Mouse (Mus musculus) gastrocnemius, postnatal 25 days (tissue): ENCODE data around the gene Bcl2l10. TPM values are rescaled to one million over a fixed set of nuclear protein-coding genes. Genes with fewer than 3 reads are reported as not detected.
"Not testable (repeated sequence)": the region's sequence is repeated elsewhere in the genome, so short reads cannot be mapped to it uniquely, and the experiment has no call there.

Experiments used
- DNase-seq: peaks from one replicate; pipeline ENCODE4 v3.0.0; 2022
- total RNA-seq, 2 experiments: library from RNA; stranded (reverse); gene quantifications; 1 replicate in 1 of 2; 2 replicates in 1 of 2; pipeline ENCODE4 v1.2.3; 2021

Bcl2l10 gene
- total RNA-seq, 2 experiments from 2014 or later, result not detected

DNA sequence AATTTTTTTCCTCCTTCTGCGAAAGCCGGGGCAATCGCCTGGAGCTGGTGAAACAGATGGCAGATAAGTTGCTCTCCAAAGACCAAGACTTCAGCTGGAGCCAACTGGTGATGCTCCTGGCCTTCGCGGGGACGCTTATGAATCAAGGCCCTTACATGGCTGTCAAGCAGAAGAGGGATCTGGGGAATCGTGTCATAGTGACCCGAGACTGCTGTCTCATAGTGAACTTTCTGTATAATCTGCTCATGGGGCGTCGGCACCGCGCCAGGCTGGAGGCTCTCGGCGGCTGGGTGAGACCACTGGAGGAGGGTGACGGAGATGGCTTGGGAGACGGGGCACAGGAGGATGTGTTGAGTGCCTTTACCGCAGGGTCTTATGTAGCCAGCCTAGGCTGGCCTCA is 508 bp downstream of the Bcl2l10 start:
- DNase-seq, result no peak

DNA sequence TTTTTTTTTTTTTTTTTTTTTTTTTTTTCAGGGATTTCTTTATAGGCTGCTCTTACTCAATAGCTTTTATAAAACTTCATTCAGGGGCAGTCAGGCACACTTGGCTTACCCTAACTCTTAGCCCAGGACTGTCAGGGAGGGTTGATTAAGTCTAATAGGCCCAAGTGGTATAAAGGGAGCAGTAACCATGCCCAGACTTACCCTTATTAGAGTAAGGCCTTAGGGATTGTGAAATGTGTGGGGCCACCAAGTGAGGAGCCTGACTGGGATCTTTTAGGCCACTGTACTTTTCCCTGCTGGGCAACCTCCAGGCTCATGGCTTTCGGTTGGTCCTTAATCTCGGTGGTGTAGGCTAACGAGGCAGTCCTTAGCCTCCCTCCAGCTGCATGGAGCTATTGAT is 1.1 kb downstream of the Bcl2l10 start:
- no peak for DNase-seq

DNA sequence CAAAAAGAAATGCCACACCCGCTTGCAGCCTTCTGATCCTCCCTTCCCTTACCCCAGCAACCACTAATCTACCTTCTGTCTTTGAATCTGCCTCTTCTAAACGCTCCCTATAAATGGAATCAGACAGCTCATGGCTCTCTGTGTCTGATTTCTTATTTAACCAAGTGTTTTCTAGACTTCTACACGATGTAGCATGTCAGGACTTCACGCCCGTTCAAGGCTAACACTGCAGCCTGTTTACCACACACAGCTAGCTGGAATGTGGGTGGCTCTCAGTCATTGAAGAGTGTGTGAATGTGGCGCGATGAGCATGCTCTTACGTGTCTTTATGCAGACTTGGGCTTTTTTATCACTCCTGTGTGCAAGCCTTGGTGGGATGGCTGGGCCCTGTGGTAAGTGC is 5.5 kb downstream of the Bcl2l10 start:
- no peak for DNase-seq

DNA sequence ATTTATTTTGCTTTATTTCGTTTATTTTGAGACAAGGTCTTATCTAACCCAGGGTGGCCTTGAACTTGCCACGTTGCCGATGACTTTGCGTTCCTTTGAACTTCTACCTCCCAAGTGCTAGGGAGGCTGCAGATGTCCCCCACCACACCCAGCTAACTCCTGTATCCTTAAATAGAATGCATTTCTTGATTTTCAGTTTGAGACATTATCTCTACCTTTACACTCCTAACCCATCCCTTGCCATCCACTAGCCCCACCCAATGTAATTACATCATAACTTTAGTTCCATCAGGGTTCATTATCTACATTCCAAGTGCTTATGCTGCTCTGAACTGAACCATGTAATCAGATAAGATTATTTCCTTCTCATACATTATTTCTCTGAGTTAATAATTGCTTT is 8.2 kb downstream of the Bcl2l10 start:
- no peak for DNase-seq

DNA sequence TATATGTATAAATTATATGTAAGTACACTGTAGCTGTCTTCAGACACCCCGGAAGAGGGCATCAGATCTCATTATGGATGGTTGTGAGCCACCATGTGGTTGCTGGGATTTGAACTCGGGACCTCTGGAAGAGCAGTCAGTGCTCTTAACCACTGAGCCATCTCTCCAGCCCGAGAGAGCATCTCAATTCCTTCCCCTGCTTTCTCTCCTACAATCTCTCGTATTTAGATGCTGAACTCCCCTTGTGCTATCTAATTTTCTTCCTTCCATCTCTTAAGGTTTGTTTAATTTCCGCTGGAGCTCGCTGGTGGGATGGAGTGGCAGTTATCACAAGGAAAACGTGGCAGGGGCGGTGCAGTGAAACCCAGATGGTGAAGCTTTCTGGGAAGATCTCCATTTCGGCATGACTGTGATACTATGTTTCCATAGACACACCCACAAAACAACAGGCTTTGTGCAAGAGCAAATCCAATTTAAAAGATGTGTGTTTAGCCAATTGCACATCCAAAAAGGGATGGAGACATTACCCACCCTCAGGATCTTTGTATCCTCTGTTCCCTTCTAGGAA is 9.6 kb downstream of the Bcl2l10 start:
- DNase-seq, result no peak

DNA sequence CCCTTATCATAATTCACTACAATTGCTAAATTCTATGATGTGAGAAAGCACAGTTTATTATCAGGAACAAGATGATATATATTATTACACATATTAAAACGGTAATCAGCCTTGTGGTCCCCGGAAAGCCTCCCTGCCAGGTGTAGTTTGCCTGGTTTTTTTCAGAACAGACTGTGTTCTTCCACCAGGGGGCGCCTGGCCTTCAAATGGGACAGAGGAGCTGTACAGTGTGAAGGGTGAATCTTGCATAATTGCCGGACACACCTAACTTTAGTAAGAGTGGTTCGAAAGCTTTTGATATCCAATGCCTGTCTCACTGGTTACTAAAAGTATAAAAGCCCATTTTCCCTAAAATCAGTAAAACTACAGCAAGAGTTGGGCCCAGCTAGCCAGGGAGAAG is 14.1 kb downstream of the Bcl2l10 start:
- DNase-seq, result peak; percentile 42

DNA sequence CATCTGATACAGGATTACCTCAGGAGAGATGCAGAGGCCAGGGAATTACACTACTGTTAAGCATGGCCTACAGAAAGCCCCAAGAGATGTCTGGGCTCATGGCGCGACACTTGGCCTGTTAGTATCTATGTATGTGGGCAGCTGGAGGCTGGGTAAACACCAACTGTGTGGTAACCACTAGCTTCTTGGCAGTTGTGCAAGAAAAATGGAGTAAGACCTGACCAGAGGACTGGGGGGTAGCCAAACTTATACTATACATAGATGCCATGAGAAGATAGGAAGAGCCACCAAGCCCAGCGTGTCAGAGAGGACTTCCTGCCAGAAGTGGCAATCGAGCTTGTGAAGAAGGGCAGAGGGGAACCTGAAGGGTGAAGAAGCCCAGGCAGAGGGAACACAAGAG is 14.6 kb downstream of the Bcl2l10 start:
- no peak for DNase-seq

DNA sequence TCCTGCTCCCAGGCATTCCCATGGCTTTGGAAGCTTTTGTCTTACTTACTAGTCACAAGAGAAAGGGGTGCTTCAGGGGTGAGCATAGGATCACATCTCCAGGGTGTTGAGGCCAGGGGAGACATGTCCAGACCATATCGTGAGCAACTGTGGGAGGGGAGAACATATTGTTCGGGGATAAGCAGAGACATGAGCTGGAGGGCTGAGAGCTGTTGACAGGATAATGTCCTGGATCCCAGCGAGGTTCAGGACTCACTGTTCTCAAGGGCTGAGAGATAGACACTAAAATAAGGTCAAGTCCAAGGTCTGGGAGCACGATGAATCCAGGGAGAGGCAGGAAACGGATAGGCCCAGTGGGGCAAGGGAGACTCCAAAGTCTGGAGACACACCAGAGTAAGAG is 15.4 kb downstream of the Bcl2l10 start:
- DNase-seq, result no peak

DNA sequence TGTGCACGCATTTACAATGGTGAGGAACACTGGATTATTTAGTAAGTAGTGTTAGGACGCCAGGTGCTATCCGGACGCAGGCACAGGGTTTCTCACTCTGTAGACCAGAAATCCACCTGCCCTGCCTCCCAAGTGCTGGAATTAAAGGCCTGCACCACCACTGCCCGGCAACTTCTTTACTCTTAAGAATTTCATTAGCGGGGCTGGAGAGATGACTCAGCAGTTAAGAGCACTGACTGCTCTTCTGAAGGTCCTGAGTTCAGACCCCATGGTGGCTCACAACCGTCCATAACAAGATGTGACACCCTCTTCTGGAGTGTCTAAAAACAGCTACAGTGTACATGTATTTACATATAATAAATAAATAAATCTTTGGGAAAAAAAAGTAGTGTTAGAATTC is 16.1 kb downstream of the Bcl2l10 start:
- DNase-seq, result not testable (repeated sequence)

DNA sequence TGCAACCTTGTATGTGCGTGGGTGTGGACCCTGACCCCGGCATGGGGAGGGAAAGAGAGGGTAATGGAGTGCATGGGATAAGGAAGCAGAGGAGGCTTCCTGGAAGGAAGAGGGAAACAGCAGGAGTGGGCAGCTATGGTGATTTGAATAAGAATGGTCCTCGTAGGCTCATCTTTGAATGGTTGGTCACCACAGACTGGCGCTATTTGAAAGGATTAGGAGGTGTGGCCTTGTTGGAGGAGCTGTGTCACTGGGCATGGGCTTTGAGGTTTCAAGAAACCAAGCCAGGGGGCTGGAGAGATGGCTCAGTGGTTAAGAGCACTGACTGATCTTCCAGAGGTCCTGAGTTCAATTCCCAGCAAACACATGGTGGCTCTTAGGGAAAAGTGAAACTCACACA is 17.6 kb downstream of the Bcl2l10 start:
- no peak for DNase-seq

DNA sequence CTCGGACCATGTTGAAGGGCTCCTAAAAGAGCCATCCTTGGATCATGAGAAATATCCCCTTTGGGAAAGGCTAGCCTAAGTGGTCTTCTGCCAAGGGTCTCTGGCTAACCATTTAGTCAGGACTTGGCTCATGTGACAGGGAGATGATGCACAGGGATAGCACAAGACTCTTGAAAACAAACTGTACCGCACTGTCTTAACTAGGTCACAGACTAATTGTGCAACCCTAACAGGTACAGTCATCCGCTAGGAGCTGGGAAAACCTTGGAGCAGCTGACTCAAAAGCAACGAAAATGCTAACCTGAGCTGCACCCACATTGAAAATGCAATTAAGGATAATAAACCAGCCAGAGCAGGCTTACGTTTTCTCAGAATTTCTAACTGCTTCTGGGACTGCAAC is 18.6 kb downstream of the Bcl2l10 start:
- no peak for DNase-seq

DNA sequence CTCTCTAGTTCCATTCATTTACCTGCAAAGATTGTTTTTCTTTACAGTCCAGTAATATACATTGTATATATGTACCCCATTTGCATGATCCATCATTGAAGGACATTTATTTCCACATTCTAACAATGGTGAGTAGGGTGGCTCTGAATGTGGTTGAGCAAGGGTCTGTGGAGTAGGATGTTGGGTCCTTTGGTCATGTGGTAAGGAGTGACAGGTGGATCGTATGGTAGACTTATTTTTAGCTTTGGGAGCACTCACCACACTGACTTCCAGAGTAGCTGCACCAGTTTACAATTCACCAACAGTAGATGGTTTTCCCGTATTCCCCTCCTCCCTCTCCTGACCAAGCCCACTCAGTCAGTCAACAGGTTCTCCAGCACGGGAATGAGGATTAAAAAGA is 21.2 kb downstream of the Bcl2l10 start:
- DNase-seq, result no peak

DNA sequence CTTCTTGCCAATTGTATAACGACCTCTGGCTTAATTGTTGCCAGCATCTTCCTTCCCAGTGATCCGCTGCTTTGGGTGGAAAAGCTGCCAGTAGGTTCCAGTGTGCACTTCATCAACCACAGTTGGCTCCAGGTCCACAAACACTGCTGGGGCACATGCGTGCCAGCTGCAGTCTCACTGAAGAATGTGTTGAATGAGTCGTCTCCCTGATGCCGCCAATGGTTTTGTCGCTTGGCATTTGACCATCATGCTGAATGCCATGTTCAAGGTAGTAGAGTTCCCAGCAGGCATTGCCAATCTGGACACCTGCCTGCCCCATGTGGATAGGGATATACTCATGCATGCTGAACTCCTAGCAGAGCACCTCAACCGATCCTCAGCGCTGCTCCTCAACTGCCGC is 28.0 kb downstream of the Bcl2l10 start:
- no peak for DNase-seq

DNA sequence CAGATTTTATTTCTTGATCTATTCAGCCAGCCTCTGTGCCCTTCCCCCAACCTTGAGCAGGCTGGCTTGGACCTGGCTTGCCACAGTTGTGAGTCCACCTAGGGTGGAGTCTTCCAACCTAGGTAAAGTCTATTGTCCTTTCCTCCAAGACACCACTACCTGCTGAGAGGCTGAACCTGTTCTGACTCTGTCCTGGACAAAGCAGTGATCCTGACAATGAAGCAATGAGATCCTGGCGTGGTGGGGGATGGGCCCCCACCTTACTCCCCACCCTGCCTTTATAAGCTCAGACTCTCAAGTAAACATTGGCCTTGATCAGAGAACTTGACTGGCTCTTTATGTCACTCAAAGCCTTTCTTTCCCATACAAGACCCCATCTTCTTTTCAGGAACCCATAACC is 28.9 kb downstream of the Bcl2l10 start:
- DNase-seq, result no peak

DNA sequence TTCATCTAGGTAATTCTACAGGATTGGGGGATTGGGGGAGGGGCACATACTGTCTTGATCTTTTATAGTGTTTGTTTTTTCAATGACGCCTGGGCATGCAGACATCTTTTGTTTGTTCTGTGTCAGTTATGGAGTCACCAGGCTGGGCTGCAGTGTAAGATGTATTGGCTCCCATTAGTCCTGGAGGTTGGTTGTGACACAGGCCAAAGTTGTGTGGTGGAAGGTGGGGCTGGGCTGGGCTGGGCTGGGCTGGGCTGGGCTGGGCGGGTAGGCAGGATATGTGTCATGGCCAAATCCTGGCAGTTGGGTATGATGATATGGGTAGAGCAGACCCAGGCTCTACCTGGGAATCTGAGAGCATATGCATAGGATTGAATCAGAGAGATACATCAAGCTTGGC is 31.2 kb downstream of the Bcl2l10 start:
- no peak for DNase-seq

DNA sequence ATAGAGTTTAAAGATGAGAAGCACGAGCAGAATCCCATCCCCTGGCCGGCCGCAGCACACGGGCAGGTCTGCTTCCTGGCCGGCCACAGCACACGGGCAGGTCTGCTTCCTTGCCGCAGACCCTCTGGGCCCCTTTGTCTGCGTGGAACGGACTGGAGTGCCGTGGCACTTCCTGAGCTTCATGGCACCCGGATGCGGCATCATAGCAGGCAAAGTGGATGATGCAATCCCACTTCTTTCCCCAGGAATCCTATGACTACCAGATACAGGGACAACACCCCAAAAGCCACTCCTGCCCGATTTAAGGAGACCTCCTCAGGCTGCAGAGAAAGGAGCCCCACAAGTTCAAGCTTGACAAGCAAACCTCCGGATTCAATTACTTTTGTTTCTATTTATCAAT is 35.3 kb downstream of the Bcl2l10 start:
- DNase-seq, result no peak

DNA sequence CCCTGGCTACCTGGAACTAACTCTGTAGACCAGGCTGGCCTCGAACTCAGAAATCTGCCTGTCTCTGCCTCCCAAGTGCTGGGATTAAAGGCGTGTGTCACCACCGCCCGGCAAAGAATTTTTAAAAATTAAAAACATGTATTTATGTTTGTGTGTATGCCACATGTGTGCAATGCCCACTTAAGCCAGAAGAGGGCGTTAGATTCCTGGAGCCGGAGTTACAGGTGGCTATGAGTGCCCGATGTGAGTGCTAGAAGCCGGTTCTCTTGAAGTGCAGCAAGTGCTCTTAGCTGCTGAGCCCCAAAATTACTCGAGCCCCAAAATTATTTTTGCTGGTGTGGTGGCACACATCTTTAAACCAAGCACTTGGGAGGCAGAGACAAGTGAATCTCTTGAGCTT is 36.2 kb downstream of the Bcl2l10 start:
- no peak for DNase-seq

DNA sequence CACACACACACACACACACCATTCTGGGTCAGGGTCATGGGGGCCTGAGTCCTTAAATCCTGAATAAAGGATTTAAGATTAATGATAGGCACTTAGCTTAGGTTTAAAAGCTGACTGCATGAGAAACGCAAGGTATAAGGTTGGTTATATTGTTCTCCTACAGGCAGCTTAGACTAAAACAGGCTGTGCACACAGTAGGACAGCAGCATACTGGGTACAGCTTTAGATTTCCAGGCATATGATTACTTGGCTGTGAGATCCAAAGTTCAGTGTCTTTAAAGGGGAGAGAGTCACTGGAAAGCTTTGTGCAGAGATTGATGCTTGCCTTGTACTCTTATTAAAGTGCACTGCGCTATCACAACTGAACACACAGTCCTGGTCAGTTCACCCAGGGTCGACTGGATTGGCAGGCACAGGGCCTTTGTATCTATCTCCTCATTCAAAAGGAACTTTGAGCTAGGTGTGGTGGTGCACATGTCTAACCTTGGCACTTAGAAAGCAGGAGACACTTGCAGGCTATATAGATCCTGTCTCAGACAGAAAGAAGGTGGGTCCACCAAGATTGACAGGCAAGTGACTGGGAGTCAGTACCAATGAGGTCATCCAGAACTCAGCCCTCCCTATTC is 36.9 kb downstream of the Bcl2l10 start:
- DNase-seq, result no peak

DNA sequence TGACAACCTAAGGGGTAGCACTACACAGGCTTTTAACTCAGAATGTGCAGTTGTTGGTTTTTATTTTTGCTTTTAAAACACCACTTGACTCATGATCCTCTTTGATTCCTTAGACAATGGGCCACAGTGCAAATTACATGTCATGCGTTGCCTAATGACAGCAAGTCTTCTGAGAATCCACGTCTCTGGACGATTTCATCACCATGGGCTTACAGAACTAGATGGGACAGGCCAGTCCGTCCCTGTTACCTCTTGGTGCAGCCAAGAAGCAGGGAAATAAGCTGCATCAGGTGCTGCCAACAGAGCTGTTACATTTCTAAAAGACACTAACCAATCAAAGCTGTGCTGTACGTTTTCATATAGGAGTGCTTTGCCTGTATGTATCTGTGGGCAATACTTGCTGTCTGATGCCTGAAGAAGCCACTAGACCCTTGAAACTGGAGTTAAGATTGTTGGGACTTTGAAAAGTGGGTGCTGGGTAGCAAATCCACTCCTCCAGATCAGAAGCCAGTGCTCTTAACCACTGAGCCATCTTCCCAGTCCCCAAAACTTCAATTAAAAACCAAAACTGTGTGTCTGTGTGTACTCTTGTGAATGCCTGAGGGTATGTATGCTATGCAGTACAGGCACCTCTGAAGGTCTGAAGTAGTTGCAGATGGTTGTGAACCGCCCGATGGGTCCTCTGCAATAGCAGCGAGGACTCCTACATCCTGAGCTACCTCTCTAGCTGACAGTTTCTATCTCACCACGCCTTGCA is 37.8 kb downstream of the Bcl2l10 start:
- DNase-seq, result no peak

DNA sequence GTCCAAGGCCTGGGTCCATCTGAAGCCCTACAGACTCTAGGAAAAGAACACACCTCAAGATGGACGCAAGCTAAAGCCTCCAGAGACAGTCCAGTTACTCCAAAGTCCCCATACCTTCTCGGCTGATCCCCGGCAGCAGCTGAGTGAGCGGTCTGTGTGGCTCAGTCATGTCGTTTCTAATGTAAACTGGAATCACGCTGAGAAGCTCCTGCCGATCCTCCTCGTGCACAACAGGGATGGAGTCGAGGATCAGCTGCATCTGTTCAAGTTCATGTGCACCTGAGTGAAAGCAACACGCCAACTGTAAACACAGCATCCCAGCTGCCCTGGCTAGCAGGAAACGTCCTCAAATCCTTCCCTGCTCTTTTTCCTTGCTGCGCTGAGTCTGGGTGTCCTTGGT is 45.7 kb downstream of the Bcl2l10 start:
- DNase-seq, result no peak

DNA sequence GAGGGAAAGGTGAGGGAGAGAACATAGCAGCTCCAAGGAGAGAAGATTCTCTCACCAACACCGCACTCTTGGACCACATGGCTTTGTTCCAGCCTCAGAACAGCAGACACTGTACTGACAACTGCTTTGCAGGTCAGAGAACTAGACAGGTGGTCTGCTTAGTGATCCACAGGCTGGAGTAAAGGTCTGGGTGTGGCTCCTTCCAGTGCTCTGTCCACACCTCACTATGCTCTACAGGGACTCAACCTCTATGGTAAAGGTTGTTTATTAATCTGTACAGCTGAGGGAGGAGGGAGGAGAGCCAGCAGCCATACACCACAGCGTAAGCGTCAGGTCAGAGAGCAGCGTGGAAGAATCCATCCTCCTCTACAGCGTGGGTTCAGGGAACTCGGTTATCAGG is 48.4 kb downstream of the Bcl2l10 start:
- no peak for DNase-seq

DNA sequence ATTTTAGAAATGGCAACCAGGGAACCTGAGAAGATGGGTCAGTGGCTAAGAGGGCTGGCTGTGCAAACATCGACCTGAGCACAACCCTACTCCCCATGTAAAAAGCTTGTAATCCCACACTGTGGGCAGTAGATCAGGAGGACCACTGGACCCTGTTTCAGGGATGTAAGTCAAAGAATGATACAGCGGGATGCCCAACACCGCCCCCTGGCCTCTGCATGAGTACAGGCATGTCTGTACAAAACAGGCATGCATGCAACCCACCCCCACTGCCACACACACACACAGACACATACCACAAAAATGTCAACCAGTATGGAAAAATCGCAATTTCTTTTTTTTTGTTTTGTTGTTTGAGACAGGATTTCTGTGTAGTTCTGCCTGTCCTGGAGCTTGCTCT is 51.5 kb downstream of the Bcl2l10 start:
- no peak for DNase-seq

DNA sequence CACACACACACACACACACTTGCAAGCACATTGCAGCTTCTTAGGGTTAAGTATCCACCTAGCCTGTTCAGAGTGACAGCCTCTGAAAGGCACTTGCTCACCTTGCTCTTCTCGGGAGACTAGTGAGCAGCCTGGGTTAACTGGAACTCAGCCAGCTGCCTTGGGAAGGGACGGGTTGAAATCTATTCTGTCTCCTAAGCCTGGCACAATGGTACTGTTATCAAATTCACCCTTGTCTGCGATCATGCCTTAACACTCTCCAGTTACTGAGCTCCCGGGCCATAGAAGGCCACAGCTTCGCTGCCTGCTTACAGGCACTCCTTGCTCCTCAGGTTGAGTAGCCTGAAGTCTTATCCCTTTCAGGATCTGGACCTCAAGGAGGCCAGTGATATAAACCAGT is 53.1 kb downstream of the Bcl2l10 start:
- DNase-seq, result no peak
